Mouse (Mus musculus) urinary bladder, adult 2 months (tissue): ENCODE results near the gene Grm2. TPM values are rescaled to one million over a fixed set of nuclear protein-coding genes. Genes with fewer than 3 reads are reported as not detected.
"Not testable (repeated sequence)": the region's sequence is repeated elsewhere in the genome, so short reads cannot be mapped to it uniquely, and the experiment has no call there.

ENCODE experiments used
- DNase-seq: peaks from one replicate; pipeline ENCODE4 v3.0.0; 2022; ENCODE audit warnings: low spot score
- polyA plus RNA-seq: library from polyadenylated mRNA; depleted of rRNA; stranded (reverse); fragments of >200 nt; gene quantifications from 2 replicates; pipeline ENCODE4 v1.2.3, GENCODE M21; 2012; rRNA removed

Gene Grm2
- polyA plus RNA-seq, 1 experiment: not detected

- DNase-seq: no peak
These were observed 3.2 kb downstream of the Grm2 start for GRCm38 (mm10) chr9:106652720-106653119.

GRCm38 (mm10) chr9:106647226-106647625, 8.7 kb downstream of the Grm2 start:
- DNase-seq: no peak

- DNase-seq: no peak
These were observed 10.1 kb downstream of the Grm2 start for GRCm38 (mm10) chr9:106645684-106646271.

- DNase-seq: no peak
These were observed 12.1 kb downstream of the Grm2 start for GRCm38 (mm10) chr9:106643787-106644186.

- no peak for DNase-seq
These were observed 12.8 kb downstream of the Grm2 start for GRCm38 (mm10) chr9:106643128-106643527.

- no peak for DNase-seq
These were observed 14.5 kb downstream of the Grm2 start for GRCm38 (mm10) chr9:106641346-106641745.

GRCm38 (mm10) chr9:106638154-106638553, 17.7 kb downstream of the Grm2 start:
- no peak for DNase-seq

- DNase-seq: no peak
These were observed 23.7 kb downstream of the Grm2 start for GRCm38 (mm10) chr9:106632185-106632584.

- DNase-seq: not testable (repeated sequence)
These were observed 28.1 kb downstream of the Grm2 start for GRCm38 (mm10) chr9:106627796-106628195.

- DNase-seq: no peak
These were observed 29.6 kb downstream of the Grm2 start, which contains the start of gene Iqcf6 for GRCm38 (mm10) chr9:106626282-106626681. Gene Iqcf6 (plus strand): TSS chr9:106626582.

- no peak for DNase-seq
These were observed 38.4 kb downstream of the Grm2 start for GRCm38 (mm10) chr9:106617496-106617895.

GRCm38 (mm10) chr9:106616306-106616705, 39.6 kb downstream of the Grm2 start:
- no peak for DNase-seq

GRCm38 (mm10) chr9:106614616-106615015, 41.3 kb downstream of the Grm2 start:
- no peak for DNase-seq

GRCm38 (mm10) chr9:106613951-106614350, 41.9 kb downstream of the Grm2 start:
- DNase-seq: no peak

- DNase-seq: no peak
These were observed 45.2 kb downstream of the Grm2 start for GRCm38 (mm10) chr9:106610727-106611126.

- DNase-seq: no peak
These were observed 55.3 kb downstream of the Grm2 start for GRCm38 (mm10) chr9:106600546-106600945.

GRCm38 (mm10) chr9:106598466-106598865, 57.4 kb downstream of the Grm2 start:
- no peak for DNase-seq

- no peak for DNase-seq
These were observed 60.0 kb downstream of the Grm2 start for GRCm38 (mm10) chr9:106595836-106596235.

GRCm38 (mm10) chr9:106595402-106595801, 60.5 kb downstream of the Grm2 start:
- not testable (repeated sequence) for DNase-seq

Other genes starting within 250 kb of the Grm2 start
- gene Rpl29, start 226.6 kb downstream of the Grm2 start, polyA plus RNA-seq: 1,045 and 1,109 TPM in 2 replicates
- 7.8 and 10.2 TPM in 2 replicates for gene Acy1, start 217.8 kb downstream of the Grm2 start, polyA plus RNA-seq
- 69.6 and 84.4 TPM in 2 replicates for gene Abhd14b, start 208.6 kb downstream of the Grm2 start, polyA plus RNA-seq
- gene Abhd14a, start 208.4 kb downstream of the Grm2 start, polyA plus RNA-seq: 44.9 and 46.9 TPM in 2 replicates
- gene Pcbp4, start 202.8 kb downstream of the Grm2 start, polyA plus RNA-seq: 42.5 and 47.9 TPM in 2 replicates
- 0.29 and 0.33 TPM in 2 replicates for gene Gpr62, start 190.1 kb downstream of the Grm2 start, polyA plus RNA-seq
- 30.6 and 31.0 TPM in 2 replicates for gene Rrp9, start 180.1 kb downstream of the Grm2 start, polyA plus RNA-seq
- gene Parp3, start 179.1 kb downstream of the Grm2 start, polyA plus RNA-seq: 70.2 and 82.3 TPM in 2 replicates
- not detected in 2 replicates for gene Iqcf1, start 156.1 kb downstream of the Grm2 start, polyA plus RNA-seq
- gene Iqcf5, start 141.5 kb downstream of the Grm2 start, polyA plus RNA-seq: not detected in 2 replicates
- gene Iqcf3, start 94.5 kb downstream of the Grm2 start, polyA plus RNA-seq: not detected in 2 replicates
- not detected in 2 replicates for gene Iqcf4, start 85.1 kb downstream of the Grm2 start, polyA plus RNA-seq
- not detected in 2 replicates for gene Iqcf6, start 29.5 kb downstream of the Grm2 start, polyA plus RNA-seq
- gene Tex264, start 29.8 kb upstream of the Grm2 start, polyA plus RNA-seq: 70.3 and 76.2 TPM in 2 replicates
- gene Rad54l2, start 133.1 kb upstream of the Grm2 start, polyA plus RNA-seq: 4.3 and 6.8 TPM in 2 replicates
- gene Dcaf1, start 165.8 kb upstream of the Grm2 start, polyA plus RNA-seq: 19.8 and 23.5 TPM in 2 replicates
- gene Rbm15b, start 231.3 kb upstream of the Grm2 start, polyA plus RNA-seq: 8.9 and 11.6 TPM in 2 replicates
- 80.0 and 94.3 TPM in 2 replicates for gene Manf, start 235.9 kb upstream of the Grm2 start, polyA plus RNA-seq